Mouse (Mus musculus) ES-E14 (cell line): ENCODE data around the gene Gprc5c. TPM values are rescaled to one million over a fixed set of nuclear protein-coding genes. Genes with fewer than 3 reads are reported as not detected.
A peak's percentile ranks its signal among the peaks of the same experiment; 100 is the strongest.

Experiments
- DNase-seq: peaks from one replicate; pipeline ENCODE4 v3.0.0-alpha.2; 2013; ENCODE audit warnings: low read depth, low spot score
- H3K27ac ChIP-seq: 2 replicates; pipeline ENCODE4 v1.5.1; 2012; ENCODE audit warnings: low read depth, mild to moderate bottlenecking, low read length, moderate library complexity, mixed read lengths; ENCODE audit not compliant: poor library complexity, insufficient read depth, severe bottlenecking
- H3K36me3 ChIP-seq: 2 replicates; pipeline ENCODE4 v1.6.1; 2012; ENCODE audit warnings: mild to moderate bottlenecking, low read length, moderate library complexity, mixed read lengths; ENCODE audit not compliant: control insufficient read depth, poor library complexity, insufficient read depth, severe bottlenecking
- H3K4me1 ChIP-seq, 2 experiments: fragments of 150-350 bp in 1 of 2; sonication (generic) in 1 of 2; 2 replicates each; pipeline ENCODE4 v1.6.1; 2012; ENCODE audit warnings: low read length in 2 of 2, mild to moderate bottlenecking in 1 of 2, mixed read lengths in 1 of 2; ENCODE audit not compliant: control insufficient read depth in 2 of 2, insufficient read depth in 2 of 2, poor library complexity in 1 of 2
- H3K4me3 ChIP-seq, 2 experiments: fragments of 150-350 bp in 1 of 2; sonication (generic) in 1 of 2; 2 replicates each; pipeline ENCODE4 v1.5.1; 2012; ENCODE audit warnings: low read length in 2 of 2, low read depth in 1 of 2, mild to moderate bottlenecking in 1 of 2, mixed read lengths in 1 of 2; ENCODE audit not compliant: insufficient read depth in 1 of 2, poor library complexity in 1 of 2, severe bottlenecking in 1 of 2
- H3K9ac ChIP-seq: 2 replicates; pipeline ENCODE4 v1.6.1; 2012; ENCODE audit warnings: low read depth, mild to moderate bottlenecking, low read length, mixed read lengths; ENCODE audit not compliant: poor library complexity, insufficient read depth, severe bottlenecking
- H3K9me3 ChIP-seq: fragments of 150-350 bp; sonication (generic); 2 replicates; pipeline ENCODE4 v1.6.1; 2012; ENCODE audit warnings: low read depth, mild to moderate bottlenecking, low read length; ENCODE audit not compliant: control insufficient read depth, insufficient read depth
- CHD2 ChIP-seq: IDR thresholded peaks from 2 replicates; pipeline ENCODE4 v1.6.1; 2014; ENCODE audit warnings: mild to moderate bottlenecking, low read depth, low read length, inconsistent platforms
- HCFC1 ChIP-seq: IDR thresholded peaks from 2 replicates; pipeline ENCODE4 v1.6.1; 2012; ENCODE audit warnings: low read length, inconsistent platforms, borderline replicate concordance; ENCODE audit not compliant: insufficient read depth
- MAFK ChIP-seq: IDR thresholded peaks from 2 replicates; pipeline ENCODE4 v1.6.1; 2014; ENCODE audit warnings: mild to moderate bottlenecking, low read depth, low read length, inconsistent platforms; ENCODE audit not compliant: insufficient read depth
- ZC3H11A ChIP-seq: IDR thresholded peaks from 2 replicates; pipeline ENCODE4 v1.6.1; 2012; ENCODE audit warnings: low read depth, mild to moderate bottlenecking, inconsistent platforms, low read length, borderline replicate concordance
- ZNF384 ChIP-seq: IDR thresholded peaks from 2 replicates; pipeline ENCODE4 v1.6.1; 2012; ENCODE audit warnings: low read depth, low read length, inconsistent platforms
- in situ Hi-C, 2 experiments: fragments of 600-800 bp; cut with MboI; formaldehyde crosslinking; loops; one replicate each; pipeline ENCODE4 v1.15.1; 2025; ENCODE audit warnings: low sequenced_read_pairs in 2 of 2, inconsistent platforms in 1 of 2; ENCODE audit not compliant: unreplicated experiment in 2 of 2
- total RNA-seq: library from RNA; depleted of rRNA; stranded (reverse); fragments of 300-350 nt; gene quantifications from 2 replicates; pipeline ENCODE4 v1.2.3, GENCODE M21; 2012

Gene Gprc5c
- total RNA-seq, 1 experiment: 35.9 TPM

DNA sequence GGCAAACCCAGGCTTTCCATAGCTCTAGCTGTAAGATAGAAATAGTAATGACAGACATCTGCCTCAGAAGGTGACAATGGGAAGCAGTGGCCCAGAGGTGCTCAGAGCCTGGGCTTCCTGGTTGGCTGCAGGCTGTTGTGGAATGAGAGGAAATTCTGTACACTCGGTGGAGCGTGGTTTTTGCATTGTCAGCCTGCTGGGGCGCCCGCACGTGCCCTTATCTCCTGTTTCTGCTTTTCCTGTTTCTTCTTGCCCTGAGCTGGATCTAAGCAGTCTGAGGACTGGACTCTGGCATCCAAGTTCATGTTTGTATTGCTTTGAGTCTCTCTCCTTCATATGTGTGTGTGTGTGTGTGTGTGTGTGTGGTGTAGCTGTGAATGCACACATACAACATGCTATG is 24.3 kb upstream of the Gprc5c start:
- in situ Hi-C loops: no loop called here
- no peak overlapping the region for H3K9ac ChIP-seq
- DNase-seq: no peak
- peaks cover 3 to 20% of the 10 kb centered on the region in 2 experiments; a peak in 3 of 4 replicates for H3K4me1 ChIP-seq
- TF ChIP-seq ZNF384 (no peak), HCFC1 (no peak), ZC3H11A (no peak), CHD2 (no peak)
- no peak overlapping the region for H3K4me3 ChIP-seq
- no peak overlapping the region for H3K27ac ChIP-seq
- H3K9me3 ChIP-seq: no peaks in the 10 kb centered on the region
- no peaks in the 10 kb centered on the region for H3K36me3 ChIP-seq

DNA sequence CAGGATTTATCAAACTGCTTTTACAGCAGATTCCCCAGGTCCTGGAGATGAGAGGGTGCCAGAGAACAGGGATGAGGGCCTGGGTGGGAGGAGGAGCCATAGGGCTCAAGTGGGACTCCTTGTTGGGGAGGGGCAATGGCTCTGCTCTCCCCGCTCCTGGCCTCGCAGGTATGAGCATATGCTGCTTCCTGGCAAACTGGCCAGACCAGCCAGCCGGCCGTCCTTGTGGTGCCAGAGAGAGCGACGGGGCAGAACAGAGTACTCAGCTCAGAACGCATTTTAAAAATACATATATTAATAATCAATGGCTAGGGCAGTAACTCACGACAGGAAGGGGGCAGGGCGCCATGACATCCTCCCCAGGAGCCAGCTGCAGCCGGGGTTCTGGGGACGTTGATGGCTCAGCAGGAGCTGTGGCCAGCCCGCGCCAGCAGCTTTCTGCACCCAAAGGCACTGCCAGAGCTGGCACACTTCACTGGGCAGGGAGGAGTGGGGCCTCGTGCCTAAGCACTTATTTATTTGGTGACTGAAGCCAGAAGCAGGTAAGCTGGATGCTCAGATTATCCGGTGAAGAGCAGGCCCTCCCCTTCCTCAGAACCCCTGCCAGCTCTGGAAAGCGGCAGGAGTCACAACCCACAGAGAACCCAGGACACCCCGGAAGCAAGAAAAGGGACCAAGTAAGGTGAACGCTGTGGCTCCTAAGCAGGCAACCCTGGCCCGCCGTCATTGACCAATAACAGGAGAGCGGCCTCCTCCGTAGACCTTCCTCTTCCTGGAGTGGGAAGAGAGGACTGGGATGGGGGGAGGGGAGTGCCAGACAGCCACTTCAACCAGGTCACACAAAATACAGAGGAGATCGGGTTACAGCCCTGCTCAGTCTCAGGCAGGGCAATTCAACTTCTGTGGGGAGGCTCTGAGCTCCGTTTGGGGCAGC is 21.2 kb upstream of the Gprc5c start:
- in situ Hi-C loops: no loop called here
- H3K36me3 ChIP-seq: no peaks in the 10 kb centered on the region

DNA sequence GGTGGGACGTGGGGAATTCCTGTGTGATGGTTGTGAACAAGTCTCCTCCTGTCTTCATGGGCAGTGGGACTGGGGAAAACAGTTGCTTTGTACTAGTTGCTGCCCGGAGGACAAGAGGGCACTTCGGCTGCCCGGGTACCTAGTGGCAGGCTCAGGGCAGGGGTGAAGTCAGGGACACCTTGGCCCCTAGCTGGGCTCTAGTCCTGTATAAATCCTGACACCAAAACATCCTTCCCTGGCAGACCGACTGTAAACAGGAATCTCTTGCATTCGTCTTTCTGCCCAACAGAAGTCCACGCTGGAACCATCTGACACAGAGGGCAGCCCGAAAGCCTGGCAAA is 20.5 kb upstream of the Gprc5c start:
- Histone ChIP-seq H3K36me3 (no peaks in the 10 kb centered on the region), H3K4me1 (peaks cover 3 to 4% of the 10 kb centered on the region in 2 experiments; a peak in 2 of 4 replicates), H3K9me3 (no peaks in the 10 kb centered on the region), H3K9ac (peak overlapping the region; percentile 16; the same call in 1 of the 2 replicates), H3K4me3 (peak overlapping the region; percentile 32 to 59; a peak in 3 of 4 replicates), H3K27ac (peak overlapping the region; percentile 47)
- no peak for TF ChIP-seq HCFC1
- in situ Hi-C loops: no loop called here
- DNase-seq: no peak

More for the DNA sequence above, 21.2 kb upstream of the Gprc5c start:
- Histone ChIP-seq H3K9me3 (no peaks in the 10 kb centered on the region), H3K4me3 (peak overlapping the region; percentile 58 to 59), H3K4me1 (peaks cover 3 to 4% of the 10 kb centered on the region in 2 experiments; a peak in 2 of 4 replicates), H3K27ac (peak overlapping the region; percentile 47), H3K9ac (peak overlapping the region; percentile 56; the same call in 1 of the 2 replicates)
- peak; percentile 81 for DNase-seq
- no peak for TF ChIP-seq MAFK
- TF ChIP-seq ZC3H11A: no peak
- no peak for TF ChIP-seq CHD2
- no peak for TF ChIP-seq ZNF384
- no peak for TF ChIP-seq HCFC1

DNA sequence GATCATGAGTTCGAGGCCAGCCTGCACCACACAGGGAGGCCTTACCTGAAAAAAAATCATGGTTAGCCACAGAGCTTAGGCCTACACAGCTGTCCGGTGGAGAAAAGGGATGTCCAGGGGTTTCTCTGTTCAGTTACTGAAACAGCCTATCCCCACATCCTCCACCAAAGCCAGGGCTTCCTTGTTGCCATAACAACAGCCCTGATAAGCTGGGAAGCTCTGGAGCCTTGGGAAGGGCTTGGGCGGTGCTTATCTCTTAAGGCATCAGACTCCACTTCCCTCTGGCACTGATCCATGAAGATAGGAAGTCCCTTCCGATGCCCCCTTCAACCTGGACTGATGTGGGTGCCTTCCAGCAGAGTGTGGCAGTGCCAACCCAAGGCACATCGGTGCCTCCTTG is 17.8 kb upstream of the Gprc5c start:
- H3K4me3 ChIP-seq: no peak overlapping the region
- H3K4me1 ChIP-seq: peaks cover 3 to 14% of the 10 kb centered on the region in 2 experiments; a peak in 3 of 4 replicates
- H3K27ac ChIP-seq: no peak overlapping the region; the same call in 1 of the 2 replicates
- no peak for DNase-seq
- no peaks in the 10 kb centered on the region for H3K36me3 ChIP-seq
- no peak overlapping the region for H3K9ac ChIP-seq
- TF ChIP-seq CHD2: no peak
- no peak for TF ChIP-seq HCFC1
- TF ChIP-seq ZC3H11A: no peak
- TF ChIP-seq MAFK: no peak
- no peak for TF ChIP-seq ZNF384
- in situ Hi-C loops: no loop called here
- no peaks in the 10 kb centered on the region for H3K9me3 ChIP-seq
